Mouse (Mus musculus) brain, adult 2 months (tissue): ENCODE data around the gene Hyls1.
"Not testable (repeated sequence)": the region's sequence is repeated elsewhere in the genome, so short reads cannot be mapped to it uniquely, and the experiment has no call there.

Experiments used
- DNase-seq: peaks from one replicate; pipeline ENCODE4 v3.0.0; 2011; ENCODE audit warnings: low read depth, low spot score

Hyls1 gene

GRCm38 (mm10) chr9:35569571-35570534 is at the start of gene Hyls1, which contains the start of gene Pate2:
Hyls1 (minus strand) TSS chr9:35570398.
Pate2 (plus strand) TSS chr9:35570284.
- peak; percentile 99 for DNase-seq

- DNase-seq, result not testable (repeated sequence)
Observed at GRCm38 (mm10) chr9:35616784-35617183, 46.6 kb upstream of the Hyls1 start.

- DNase-seq, result peak; percentile 6
Observed at GRCm38 (mm10) chr9:35614005-35614404, 43.8 kb upstream of the Hyls1 start.

- no peak for DNase-seq
Observed at GRCm38 (mm10) chr9:35611841-35612240, 41.6 kb upstream of the Hyls1 start, which contains the start of gene Pate4. Pate4 (minus strand) TSS chr9:35611941.

- peak; percentile 54 for DNase-seq
Observed at GRCm38 (mm10) chr9:35607647-35608405, 37.6 kb upstream of the Hyls1 start.

- DNase-seq, result peak; percentile 69
Observed at GRCm38 (mm10) chr9:35592903-35593302, 22.7 kb upstream of the Hyls1 start.

GRCm38 (mm10) chr9:35587674-35588073 is 17.5 kb upstream of the Hyls1 start:
- DNase-seq, result no peak

GRCm38 (mm10) chr9:35574416-35574815 is 4.2 kb upstream of the Hyls1 start:
- DNase-seq, result no peak

- no peak for DNase-seq
Observed at GRCm38 (mm10) chr9:35570663-35571062, 465 bp upstream of the Hyls1 start.

- no peak for DNase-seq
Observed at GRCm38 (mm10) chr9:35567995-35568394, 2.2 kb downstream of the Hyls1 start.

- no peak for DNase-seq
Observed at GRCm38 (mm10) chr9:35564536-35565240, 5.5 kb downstream of the Hyls1 start.

- no peak for DNase-seq
Observed at GRCm38 (mm10) chr9:35561583-35561982, 8.6 kb downstream of the Hyls1 start.

GRCm38 (mm10) chr9:35561076-35561475 is 9.1 kb downstream of the Hyls1 start:
- no peak for DNase-seq

- DNase-seq, result peak; percentile 96
Observed at GRCm38 (mm10) chr9:35559009-35559890, 10.9 kb downstream of the Hyls1 start.

GRCm38 (mm10) chr9:35558257-35559008 is 11.8 kb downstream of the Hyls1 start, which contains the start of the genes Ddx25 and Pus3:
Ddx25 (minus strand) TSS chr9:35558528.
Pus3 (plus strand) TSS chr9:35558595.
- DNase-seq, result peak; percentile 85

GRCm38 (mm10) chr9:35556494-35557102 is 13.6 kb downstream of the Hyls1 start:
- DNase-seq, result no peak

- no peak for DNase-seq
Observed at GRCm38 (mm10) chr9:35548455-35548854, 21.7 kb downstream of the Hyls1 start.

- DNase-seq, result no peak
Observed at GRCm38 (mm10) chr9:35546745-35547144, 23.5 kb downstream of the Hyls1 start.

GRCm38 (mm10) chr9:35545704-35546103 is 24.5 kb downstream of the Hyls1 start:
- DNase-seq, result peak; percentile 57
